8 mouse cellular contexts compared by ENCODE assay signal in the genomic region with DNA sequence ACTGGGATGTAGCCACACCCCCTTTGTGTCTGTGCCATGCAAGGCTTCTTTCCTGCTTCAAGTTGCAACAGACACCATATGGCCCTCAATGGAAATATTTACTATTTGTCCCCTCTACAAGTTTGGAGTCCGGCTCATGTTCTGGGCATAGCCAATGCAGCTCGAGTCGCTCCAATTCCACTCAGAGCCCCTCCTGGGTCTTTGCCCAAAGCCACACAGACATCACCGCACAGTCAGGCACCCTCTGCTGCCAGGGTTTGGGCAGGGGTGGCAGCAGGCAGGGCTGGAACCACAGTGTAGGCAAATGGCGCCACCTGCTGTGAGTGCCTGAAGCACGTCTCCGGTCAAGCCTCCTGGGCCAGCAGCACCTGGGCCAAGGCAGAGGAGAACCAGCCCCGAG. TPM values are rescaled to one million over a fixed set of nuclear protein-coding genes. Genes with fewer than 3 reads are reported as not detected.
DNase-seq lines count a peak whose midpoint lies in the region; ATAC-seq and TF ChIP-seq lines count a peak whose summit lies in the region.

No protein-coding gene starts in this region.

- peak; percentile 80 for TF ChIP-seq CTCF in heart, adult 2 months (IDR thresholded peaks at IDR 0.05)
- peak; percentile 84 for TF ChIP-seq CTCF in gastrocnemius, adult 2 months (IDR thresholded peaks at IDR 0.05)
- TF ChIP-seq CTCF in kidney, adult 2 months (conservative IDR thresholded peaks at IDR 0.05; ENCODE audit: insufficient read depth, insufficient read length, low read depth, low read length), result peak; percentile 90
- TF ChIP-seq CTCF in midbrain, postnatal 0 days (IDR thresholded peaks at IDR 0.05), result peak; percentile 89

- ATAC-seq in heart, embryonic 12.5 days (ENCODE audit: insufficient number of reproducible peaks, low FRiP score), result no peak
- 0 out of 2 replicates have a peak, but pooled peaks have one; percentile 21 for ATAC-seq in limb, embryonic 13.5 days (ENCODE audit: low FRiP score, low read depth)
- peak; percentile 48 for ATAC-seq in midbrain, postnatal 0 days (ENCODE audit: low FRiP score)

- no peaks in the 10 kb centered on the region for H3K4me1 ChIP-seq in heart, adult 2 months (ENCODE audit: control insufficient read depth, insufficient read depth, low read length)
- peaks cover 12% of the 10 kb centered on the region for H3K4me1 ChIP-seq in heart, embryonic 12.5 days (replicated peaks)
- H3K4me1 ChIP-seq in kidney, adult 2 months (ENCODE audit: control insufficient read depth, insufficient read depth, low read length), result no peaks in the 10 kb centered on the region
- peaks cover 22% of the 10 kb centered on the region for H3K4me1 ChIP-seq in limb, embryonic 13.5 days
- H3K4me1 ChIP-seq in midbrain, postnatal 0 days (ENCODE audit: insufficient read depth, low read length), result peaks cover 18% of the 10 kb centered on the region; the same call in 1 of the 2 replicates

- no peak for TF ChIP-seq POLR2A in heart, adult 2 months (IDR thresholded peaks at IDR 0.05; ENCODE audit: insufficient read depth, low read depth, low read length)
- TF ChIP-seq POLR2A in kidney, adult 2 months (IDR thresholded peaks at IDR 0.05; ENCODE audit: low read depth, low read length), result no peak

- DNase-seq in heart, adult 2 months, result peak; percentile 56 to 70
- peak; percentile 91 to 92 for DNase-seq in cerebellum, postnatal 36 days
- DNase-seq in gastrocnemius, adult 2 months, result peak; percentile 83
- peak; percentile 76 for DNase-seq in kidney, adult 2 months
- DNase-seq in midbrain, postnatal 0 days (ENCODE audit: low spot score), result peak; percentile 87
- DNase-seq in spleen, postnatal 4 days (ENCODE audit: low spot score in 2 of 2), result peak; percentile 58 to 80

- H3K4me3 ChIP-seq in heart, adult 2 months, result no peak overlapping the region
- no peak overlapping the region for H3K4me3 ChIP-seq in heart, embryonic 12.5 days
- no peak overlapping the region for H3K4me3 ChIP-seq in gastrocnemius, adult 2 months
- no peak overlapping the region for H3K4me3 ChIP-seq in kidney, adult 2 months (ENCODE audit: insufficient read depth, low read depth, low read length)
- no peak overlapping the region for H3K4me3 ChIP-seq in limb, embryonic 13.5 days
- no peak overlapping the region for H3K4me3 ChIP-seq in midbrain, postnatal 0 days (ENCODE audit: low read depth, low read length)

- no peak overlapping the region for H3K27ac ChIP-seq in heart, adult 2 months
- H3K27ac ChIP-seq in heart, embryonic 12.5 days (ENCODE audit: poor library complexity, severe bottlenecking), result no peak overlapping the region
- no peak overlapping the region for H3K27ac ChIP-seq in gastrocnemius, adult 2 months
- no peak overlapping the region for H3K27ac ChIP-seq in kidney, adult 2 months (ENCODE audit: insufficient read depth, low read depth, low read length)
- no peak overlapping the region for H3K27ac ChIP-seq in limb, embryonic 13.5 days
- H3K27ac ChIP-seq in midbrain, postnatal 0 days (ENCODE audit: low read depth, low read length), result peak overlapping the region; percentile 67; the same call in 1 of the 2 replicates

- no peak overlapping the region for H3K4me2 ChIP-seq in heart, embryonic 12.5 days
- H3K4me2 ChIP-seq in limb, embryonic 13.5 days (replicated peaks), result no peak overlapping the region
- H3K4me2 ChIP-seq in midbrain, postnatal 0 days (ENCODE audit: low read depth, low read length, poor library complexity, severe bottlenecking), result no peak overlapping the region

- WGBS in heart, adult 2 months, result 34% methylated on average over 8 of the region's 8 CpGs
- WGBS in heart, embryonic 12.5 days, result 34% methylated on average over 8 of the region's 8 CpGs
- 26% methylated on average over 8 of the region's 8 CpGs for WGBS in kidney, adult 2 months
- WGBS in limb, embryonic 13.5 days, result 23% methylated on average over 8 of the region's 8 CpGs
- 21% methylated on average over 8 of the region's 8 CpGs for WGBS in midbrain, postnatal 0 days

- H3K9ac ChIP-seq in heart, adult 2 months (ENCODE audit: low read depth, low read length), result no peak overlapping the region
- no peak overlapping the region for H3K9ac ChIP-seq in heart, embryonic 12.5 days
- H3K9ac ChIP-seq in limb, embryonic 13.5 days, result no peak overlapping the region
- no peak overlapping the region for H3K9ac ChIP-seq in midbrain, postnatal 0 days (replicated peaks; ENCODE audit: low read length, poor library complexity, severe bottlenecking)

- H3K9me3 ChIP-seq in heart, embryonic 12.5 days (replicated peaks), result no peaks in the 10 kb centered on the region
- no peaks in the 10 kb centered on the region for H3K9me3 ChIP-seq in limb, embryonic 13.5 days
- H3K9me3 ChIP-seq in midbrain, postnatal 0 days (ENCODE audit: low read length), result no peaks in the 10 kb centered on the region

- 0 out of 2 replicates have a peak, but pooled peaks have one; percentile 46 for TF ChIP-seq EP300 in heart, adult 2 months (IDR thresholded peaks at IDR 0.05; ENCODE audit: insufficient read depth, low read depth, low read length)

- intact Hi-C loops in heart, adult 2 months (cut with DNase I), result loop anchor here (1.0 to 10.0 kb wide), 3 partner anchors 43 to 321 kb away; no protein-coding TSS in a partner anchor
- intact Hi-C loops in gastrocnemius, adult 2 months (cut with DNase I), result loop anchor here (1.0 to 5.0 kb wide), 2 partner anchors 39 to 201 kb away; no protein-coding TSS in a partner anchor

- no peaks in the 10 kb centered on the region for H3K27me3 ChIP-seq in heart, adult 2 months (ENCODE audit: control insufficient read depth, insufficient read depth, low read length)
- 0 out of 2 replicates have a peak, but pooled peaks cover 11% of the 10 kb centered on the region for H3K27me3 ChIP-seq in heart, embryonic 12.5 days (replicated peaks)
- H3K27me3 ChIP-seq in kidney, adult 2 months (replicated peaks; ENCODE audit: control insufficient read depth, insufficient read depth, low read length), result no peaks in the 10 kb centered on the region
- peaks cover 16% of the 10 kb centered on the region for H3K27me3 ChIP-seq in limb, embryonic 13.5 days
- no peaks in the 10 kb centered on the region for H3K27me3 ChIP-seq in midbrain, postnatal 0 days (ENCODE audit: insufficient read depth, low read length)

- no peaks in the 10 kb centered on the region for H3K79me2 ChIP-seq in heart, adult 2 months (replicated peaks; ENCODE audit: control insufficient read depth, insufficient read depth, low read length)

- no peaks in the 10 kb centered on the region for H3K36me3 ChIP-seq in heart, adult 2 months (ENCODE audit: control insufficient read depth, insufficient read depth, low read length)
- H3K36me3 ChIP-seq in heart, embryonic 12.5 days, result peaks cover 25% of the 10 kb centered on the region
- no peaks in the 10 kb centered on the region for H3K36me3 ChIP-seq in kidney, adult 2 months (ENCODE audit: control insufficient read depth, insufficient read depth, low read length)
- H3K36me3 ChIP-seq in limb, embryonic 13.5 days, result peaks cover 34% of the 10 kb centered on the region
- peaks cover 9% of the 10 kb centered on the region; the same call in 1 of the 2 replicates for H3K36me3 ChIP-seq in midbrain, postnatal 0 days (ENCODE audit: insufficient read depth, low read length)

RNA-seq across cellular contexts. Expression of a gene that starts 11.8 kb away (rescaled TPM):
- 10 to 100 TPM; 15.9 to 18.1 TPM for total RNA-seq in heart, adult 2 months (2021)
- 43.6 and 46.4 TPM in 2 replicates for polyA plus RNA-seq in heart, adult 2 months (2012; rRNA removed)
- 39.7 and 40.6 TPM in 2 replicates for polyA plus RNA-seq in heart, embryonic 12.5 days (2016; fragmentation: Nextera tagmentation; extraction: Ambion mirVana)
- total RNA-seq in gastrocnemius, adult 2 months (2021), result 10 to 100 TPM; 19.6 to 20.6 TPM
- 64.1 and 69.8 TPM in 2 replicates for polyA plus RNA-seq in kidney, adult 2 months (2012; rRNA removed)
- polyA plus RNA-seq in limb, embryonic 13.5 days (2015; fragmentation: Nextera tagmentation; extraction: Ambion mirVana), result 56.3 and 56.4 TPM in 2 replicates
- 89.6 and 98.9 TPM in 2 replicates for total RNA-seq in midbrain, postnatal 0 days (2014; rRNA removed)
- polyA plus RNA-seq in midbrain, postnatal 0 days (2015; fragmentation: Nextera tagmentation; extraction: Ambion mirVana), result 68.7 and 69.3 TPM in 2 replicates

RNA-seq across cellular contexts. Expression of a gene that starts 41.2 kb away (rescaled TPM):
- under 1 TPM; 0.50 to 0.65 TPM for total RNA-seq in heart, adult 2 months (2021)
- polyA plus RNA-seq in heart, adult 2 months (2012; rRNA removed), result 0.76 and 1.0 TPM in 2 replicates
- not detected in 2 replicates for polyA plus RNA-seq in heart, embryonic 12.5 days (2016; fragmentation: Nextera tagmentation; extraction: Ambion mirVana)
- total RNA-seq in gastrocnemius, adult 2 months (2021), result under 1 TPM; 0.36 to 0.64 TPM
- 0.05 and 0.19 TPM in 2 replicates for polyA plus RNA-seq in kidney, adult 2 months (2012; rRNA removed)
- polyA plus RNA-seq in limb, embryonic 13.5 days (2015; fragmentation: Nextera tagmentation; extraction: Ambion mirVana), result 0.79 and 1.2 TPM in 2 replicates
- total RNA-seq in midbrain, postnatal 0 days (2014; rRNA removed), result 41.3 and 47.9 TPM in 2 replicates
- 21.9 and 23.2 TPM in 2 replicates for polyA plus RNA-seq in midbrain, postnatal 0 days (2015; fragmentation: Nextera tagmentation; extraction: Ambion mirVana)

RNA-seq across cellular contexts. Expression of a gene that starts 50.5 kb away (rescaled TPM):
- total RNA-seq in heart, adult 2 months (2021), result 10 to 100 TPM; 13.9 to 14.8 TPM
- polyA plus RNA-seq in heart, adult 2 months (2012; rRNA removed), result 36.3 and 39.0 TPM in 2 replicates
- polyA plus RNA-seq in heart, embryonic 12.5 days (2016; fragmentation: Nextera tagmentation; extraction: Ambion mirVana), result 47.1 TPM in 2 replicates
- total RNA-seq in gastrocnemius, adult 2 months (2021), result 10 to 100 TPM; 12.8 to 15.0 TPM
- polyA plus RNA-seq in kidney, adult 2 months (2012; rRNA removed), result 56.3 and 59.9 TPM in 2 replicates
- 83.0 and 86.4 TPM in 2 replicates for polyA plus RNA-seq in limb, embryonic 13.5 days (2015; fragmentation: Nextera tagmentation; extraction: Ambion mirVana)
- total RNA-seq in midbrain, postnatal 0 days (2014; rRNA removed), result 98.6 and 99.4 TPM in 2 replicates
- 77.2 and 80.2 TPM in 2 replicates for polyA plus RNA-seq in midbrain, postnatal 0 days (2015; fragmentation: Nextera tagmentation; extraction: Ambion mirVana)

Comparison
In these comparisons a context has a peak if more than half of its experiments do, and no peak if none do; other contexts are left out.
1. RNA of a gene that starts 41.2 kb away (polyA plus RNA-seq): 21.9 to 23.2 TPM in midbrain, postnatal 0 days; 0.76 to 1.0 TPM in heart, adult 2 months, 0.79 to 1.2 TPM in limb, embryonic 13.5 days, 0.05 to 0.19 TPM in kidney, adult 2 months and not detected in heart, embryonic 12.5 days; every median in the first group is over 10 times any median in the second.
2. Peak in every context shown above with its lines, with median percentiles within 50 percentile points of each other: DNase-seq and CTCF ChIP-seq.